Mouse (Mus musculus) cerebellum, adult 9-11 months (tissue): ENCODE data around the gene Auts2.

Experiments used
- DNase-seq: peaks from one replicate; pipeline ENCODE4 v3.0.0; 2022

Auts2 gene

DNA sequence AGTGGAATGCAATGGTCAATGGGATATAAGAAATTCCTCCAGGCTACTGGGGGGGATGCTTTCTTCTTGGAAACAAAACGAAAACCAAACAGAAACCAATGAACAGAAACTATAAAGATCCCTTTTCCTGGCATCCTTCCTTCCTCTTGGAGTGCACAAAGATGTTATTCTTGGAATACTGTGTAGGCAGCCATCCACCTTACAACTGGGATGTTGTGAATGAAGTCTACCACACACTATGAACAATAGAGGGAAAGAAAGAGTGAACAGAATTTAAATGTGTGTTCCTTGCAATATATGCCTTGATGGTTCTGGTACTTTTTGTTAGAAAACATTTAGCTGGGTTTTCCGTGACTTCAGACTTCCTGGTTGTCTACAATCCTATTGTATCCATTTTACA is 236.1 kb downstream of the Auts2 start:
- no peak for DNase-seq

DNA sequence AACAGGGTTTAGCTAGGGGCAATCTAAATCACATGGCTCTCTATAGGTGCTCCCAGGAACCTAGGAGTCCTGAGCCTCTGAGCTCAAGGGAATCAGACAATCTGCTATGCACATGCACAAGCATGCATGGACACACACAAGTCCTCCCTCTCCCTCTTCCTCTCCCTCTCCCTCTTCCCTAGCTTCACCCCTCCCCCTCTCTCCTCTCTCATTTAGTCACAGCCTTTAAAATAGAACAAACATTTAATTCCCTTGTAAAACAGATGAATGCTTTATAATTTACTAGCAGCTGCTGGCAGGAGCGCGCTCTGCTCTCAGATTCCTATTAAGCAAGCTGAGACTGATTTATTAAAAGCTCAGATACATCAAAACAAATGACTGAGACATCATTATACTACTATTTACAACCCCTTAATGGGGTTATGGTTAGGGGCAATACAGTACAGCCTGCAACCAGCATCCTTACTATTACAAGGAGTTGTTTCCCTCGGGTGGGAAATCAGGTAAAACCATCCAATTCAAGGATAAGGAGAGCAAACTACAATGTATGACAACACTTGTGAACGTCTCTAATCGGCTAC is 237.7 kb downstream of the Auts2 start:
- DNase-seq: no peak

DNA sequence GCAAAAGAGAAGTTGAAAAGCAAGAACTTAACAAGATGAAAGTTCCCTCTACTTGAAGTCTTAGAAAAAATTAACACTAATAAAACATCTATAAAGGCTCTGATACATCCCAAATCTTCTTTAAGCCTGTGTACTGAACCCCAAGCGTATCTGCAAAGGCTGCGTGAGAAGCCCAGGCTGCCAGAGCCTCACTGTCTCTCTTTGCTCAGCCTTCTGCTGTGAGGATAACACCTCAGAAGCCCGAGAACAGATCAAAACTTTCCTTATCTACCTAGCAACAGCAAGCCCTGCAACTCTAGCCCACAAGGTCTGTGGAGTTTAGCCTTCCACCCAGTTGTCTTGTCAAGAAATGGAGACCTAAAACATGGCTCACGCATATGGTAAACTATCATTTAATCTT is 240.4 kb downstream of the Auts2 start:
- no peak for DNase-seq

DNA sequence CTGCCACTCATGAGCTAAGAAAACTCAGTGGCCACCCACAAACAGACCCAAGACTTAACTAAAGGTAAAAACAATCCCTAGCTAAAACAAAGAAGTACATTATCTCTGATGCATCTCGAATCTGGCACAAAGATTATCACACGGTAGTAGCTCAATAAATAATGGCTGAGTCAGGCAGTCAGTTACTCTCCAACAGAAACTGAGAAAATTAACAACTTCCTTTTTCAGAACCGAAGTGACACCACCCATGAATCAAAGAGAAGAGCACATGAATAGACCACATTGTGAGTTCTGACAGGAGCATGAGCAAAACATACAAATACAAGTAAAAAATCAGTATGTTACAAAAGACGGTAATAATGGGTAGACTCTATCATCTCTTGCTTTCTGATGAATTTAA is 242.3 kb downstream of the Auts2 start:
- DNase-seq: no peak

DNA sequence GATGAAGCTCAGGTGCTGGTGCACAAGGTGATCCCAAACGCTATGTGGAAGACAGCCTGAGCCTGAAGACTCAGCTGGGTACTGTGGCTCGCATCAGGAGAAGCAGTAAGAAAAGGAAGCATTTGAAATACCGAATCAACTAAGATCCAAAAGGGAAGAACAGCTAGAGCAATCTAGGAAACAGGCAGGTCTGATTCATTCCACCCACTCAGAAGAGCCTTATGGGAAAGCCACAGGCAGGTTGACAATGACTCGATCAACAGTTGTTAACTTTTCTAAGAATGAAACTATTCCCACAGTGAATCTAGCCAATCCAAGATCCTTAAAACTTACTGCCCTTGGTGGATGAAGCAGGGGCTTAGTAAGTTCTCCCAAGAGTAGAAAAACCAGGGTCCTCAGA is 243.4 kb downstream of the Auts2 start:
- DNase-seq: no peak

DNA sequence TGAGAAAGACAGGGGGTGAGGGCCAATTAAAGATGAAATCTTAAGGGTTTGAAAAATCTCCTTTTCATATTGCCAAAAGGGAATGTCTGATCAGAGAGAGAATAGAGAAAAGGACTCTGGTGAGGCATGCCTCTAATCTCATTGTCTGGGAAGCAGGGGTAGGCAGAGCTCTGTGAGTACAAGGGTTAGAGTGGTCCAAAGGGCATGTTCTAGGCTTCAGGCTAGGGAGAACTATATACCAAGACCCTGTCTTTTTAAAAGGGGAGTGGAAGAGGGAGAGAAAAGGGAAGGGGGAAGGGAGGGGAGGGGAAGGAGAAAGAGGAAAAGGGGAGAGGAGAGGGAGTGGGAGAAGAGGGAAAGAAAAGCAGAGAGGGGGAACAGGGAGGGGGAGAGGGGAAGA is 244.1 kb downstream of the Auts2 start:
- no peak for DNase-seq

DNA sequence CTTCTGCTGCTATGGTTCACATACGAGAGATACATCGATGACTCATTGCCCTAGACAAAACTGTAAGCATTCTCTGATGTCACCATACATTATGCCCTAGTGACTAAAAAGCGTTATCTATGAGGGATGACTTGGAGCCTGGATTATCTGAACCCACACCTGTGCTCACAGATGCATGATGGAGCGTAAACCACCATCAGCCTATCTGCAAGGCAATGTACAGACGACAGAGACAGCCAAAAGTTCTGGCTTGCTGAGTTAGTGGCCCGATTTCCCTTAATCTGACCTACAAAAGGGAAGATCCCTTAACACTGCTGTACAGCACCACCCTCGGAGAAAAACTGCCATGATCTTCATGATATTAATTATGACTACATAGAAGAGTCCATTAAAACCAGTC is 245.8 kb downstream of the Auts2 start:
- no peak for DNase-seq

DNA sequence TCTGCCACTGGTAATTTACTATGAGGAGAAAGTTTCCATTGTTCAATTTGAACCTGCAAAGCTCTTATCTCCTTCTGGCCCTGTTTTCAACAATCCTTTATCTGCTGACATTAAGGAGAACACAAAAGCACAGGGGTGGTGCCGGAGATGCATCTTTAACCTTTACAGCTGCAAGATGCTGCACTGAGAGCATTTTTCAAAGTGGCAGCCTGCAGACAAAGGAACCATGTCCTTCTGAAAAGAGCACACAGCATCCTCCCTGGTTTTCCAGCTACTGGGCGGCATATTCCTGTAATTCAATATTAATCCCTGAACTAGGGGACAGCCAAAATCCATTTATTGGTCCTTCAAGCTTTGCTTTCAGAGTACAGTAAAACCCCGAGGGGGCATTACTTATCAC is 248.7 kb downstream of the Auts2 start:
- DNase-seq: no peak

DNA sequence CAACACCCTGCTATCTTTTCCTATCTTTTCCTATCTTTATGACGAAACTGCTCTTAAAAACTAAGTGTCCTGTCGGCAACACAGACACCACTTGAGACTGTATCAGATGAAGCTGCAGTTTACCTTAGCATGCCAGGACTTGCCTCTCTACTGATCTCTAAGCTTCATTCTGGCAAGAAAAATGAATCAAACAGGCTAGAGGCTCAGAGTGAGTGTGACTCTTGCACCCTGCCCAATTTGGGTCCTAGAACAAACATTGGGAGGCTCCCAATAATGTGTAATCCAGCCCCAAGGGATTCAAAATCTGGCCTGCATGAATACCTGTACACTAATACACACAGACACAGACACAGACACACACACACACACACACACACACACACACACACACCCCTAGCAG is 250.2 kb downstream of the Auts2 start:
- no peak for DNase-seq

DNA sequence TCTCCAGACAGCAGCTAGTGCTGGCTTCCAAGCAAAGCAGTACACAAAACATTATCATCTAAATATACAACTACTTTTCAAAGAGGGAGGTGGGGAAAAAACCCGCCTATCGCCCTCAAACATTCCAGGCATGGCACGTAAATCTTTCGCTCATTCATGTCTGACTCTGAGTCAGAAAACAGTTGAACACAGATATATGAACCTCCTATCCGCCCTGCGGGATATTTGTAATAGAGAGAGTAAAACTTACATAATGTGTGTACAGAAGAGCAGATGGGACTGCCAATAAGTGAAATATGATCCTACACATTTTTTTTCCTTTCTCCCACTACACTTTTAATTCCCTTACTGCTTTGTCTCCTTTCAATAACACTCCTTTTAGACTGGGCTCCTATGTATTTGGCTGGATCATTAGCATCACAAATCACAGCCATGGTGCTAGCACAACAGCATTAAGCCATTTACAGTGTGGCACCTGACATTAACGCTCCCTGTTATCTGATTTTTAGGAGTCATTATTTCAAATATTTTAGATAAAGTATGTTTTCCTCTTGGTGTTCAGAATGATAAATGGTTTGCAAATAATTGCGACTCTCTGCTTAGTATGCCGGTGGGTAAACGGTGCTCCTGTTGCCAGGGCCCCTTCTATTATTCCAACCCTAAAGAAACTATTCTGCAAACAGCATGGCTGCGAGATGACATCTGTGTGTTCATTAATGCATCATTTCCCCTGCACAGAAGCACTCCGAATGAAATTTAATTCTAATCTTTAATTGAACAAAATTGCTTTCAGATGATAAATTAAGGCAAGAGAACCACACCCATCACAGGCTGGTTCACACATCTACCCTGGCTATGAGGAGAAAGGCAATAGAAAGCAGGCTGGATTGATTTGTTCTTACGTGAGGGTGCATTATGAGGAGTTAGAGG is 252.3 kb downstream of the Auts2 start:
- DNase-seq: no peak

DNA sequence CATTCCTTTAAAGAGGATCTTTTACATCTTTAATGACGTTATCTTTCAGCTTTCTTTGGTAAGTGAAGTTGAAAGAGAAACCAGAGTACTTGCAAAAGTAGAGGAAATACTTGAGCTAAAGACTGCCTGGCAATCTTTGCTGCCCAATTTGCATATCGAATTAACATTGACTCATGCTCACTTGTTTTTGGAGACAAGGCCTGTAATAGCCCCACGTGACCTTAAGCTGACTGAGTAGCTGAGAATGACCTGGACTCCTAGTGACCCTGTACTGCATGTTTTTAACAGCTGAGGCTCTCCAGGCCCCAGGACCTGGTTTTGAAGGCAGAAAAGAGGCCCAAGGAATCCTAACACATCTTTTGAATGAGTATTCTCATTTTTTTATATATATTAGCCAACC is 259.4 kb downstream of the Auts2 start:
- DNase-seq: no peak

DNA sequence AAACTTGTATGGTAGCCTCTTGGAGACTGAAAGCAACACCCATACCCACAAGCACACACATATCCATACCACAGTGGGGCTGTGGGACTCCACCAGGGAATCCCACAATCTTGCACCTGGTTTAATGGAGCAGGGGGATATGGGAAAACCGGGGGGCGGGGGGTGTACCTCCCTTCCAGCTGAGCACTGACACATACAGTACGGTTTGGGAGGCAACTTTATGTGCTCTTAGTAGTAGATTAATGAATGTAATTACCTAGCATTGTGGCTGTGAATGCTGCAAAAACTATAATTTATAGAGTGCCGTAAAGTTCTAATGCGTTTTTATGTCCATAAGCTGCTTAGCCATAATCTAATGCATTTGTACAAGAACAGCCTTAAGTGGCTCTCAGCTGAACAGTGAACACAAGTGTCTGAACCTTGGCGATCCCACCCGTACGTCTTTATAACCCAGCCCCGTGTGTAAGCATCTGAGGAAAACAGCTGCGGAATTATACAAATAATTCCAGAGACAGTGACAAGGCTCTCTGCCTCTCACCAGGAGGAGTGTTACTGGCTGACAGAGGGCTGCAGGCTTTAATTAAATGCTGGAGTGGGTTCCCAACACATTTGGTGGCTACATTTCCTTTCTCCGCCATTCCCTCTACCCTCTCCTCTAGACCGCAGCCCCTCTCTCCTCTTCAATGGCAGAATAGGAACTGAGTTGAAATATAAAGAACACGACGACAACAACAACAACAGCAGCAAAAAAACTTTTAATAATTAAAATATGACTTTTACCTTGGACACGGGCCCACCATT is 268.8 kb downstream of the Auts2 start:
- no peak for DNase-seq

DNA sequence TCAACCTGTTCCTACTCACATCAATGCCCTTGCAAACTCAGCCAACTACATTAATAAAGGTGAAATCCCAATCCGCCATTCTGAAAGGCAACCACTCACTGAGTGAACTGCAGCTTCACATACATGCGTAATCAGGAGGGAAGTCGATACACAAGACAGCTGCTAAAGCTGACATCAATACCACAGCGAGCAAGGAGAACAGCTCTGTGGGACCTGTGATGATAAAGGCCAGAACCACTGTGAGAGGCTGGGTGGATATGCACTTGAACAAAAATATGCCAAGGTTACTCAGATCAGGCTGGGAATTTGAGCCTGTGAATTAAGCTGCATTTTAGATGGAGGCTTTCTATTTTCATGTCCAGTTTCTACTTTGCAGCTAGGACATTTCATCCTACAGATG is 271.0 kb downstream of the Auts2 start:
- no peak for DNase-seq

DNA sequence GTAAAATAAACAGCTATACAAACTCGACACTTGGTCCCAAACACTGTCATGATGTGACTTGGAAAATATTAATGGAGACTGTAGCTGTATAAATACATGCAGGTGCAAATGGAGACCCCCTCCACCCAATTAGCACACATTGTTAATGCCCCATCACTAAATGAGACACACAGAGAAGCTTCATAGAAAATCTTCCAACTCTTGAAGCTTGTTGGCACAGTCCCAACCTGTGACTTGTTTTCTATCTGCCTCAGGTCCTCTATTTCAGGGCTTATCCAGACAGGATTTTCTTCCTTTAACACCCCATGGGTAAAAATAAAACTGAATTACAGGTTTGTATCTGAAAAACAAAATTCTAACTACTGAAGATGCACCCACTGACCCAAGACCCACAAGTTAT is 272.2 kb downstream of the Auts2 start:
- no peak for DNase-seq

DNA sequence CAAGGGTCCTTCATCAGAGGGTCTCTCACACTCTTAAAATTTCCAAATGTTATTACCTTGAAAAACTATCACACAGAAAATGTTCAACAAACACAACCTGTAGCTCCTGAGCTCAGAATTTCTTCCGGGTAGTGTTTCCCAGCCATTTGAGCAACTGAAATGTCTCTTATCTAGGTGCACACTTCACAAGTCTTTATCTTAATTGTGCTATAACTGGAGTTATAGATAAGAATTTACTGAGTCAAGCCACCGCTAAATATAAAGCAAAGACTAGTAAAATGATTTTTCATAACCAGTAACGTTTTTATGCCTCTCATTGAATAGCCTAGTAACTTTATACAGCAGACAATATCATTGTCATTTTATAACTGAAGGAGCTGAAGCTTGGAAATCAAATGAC is 273.1 kb downstream of the Auts2 start:
- DNase-seq: no peak

DNA sequence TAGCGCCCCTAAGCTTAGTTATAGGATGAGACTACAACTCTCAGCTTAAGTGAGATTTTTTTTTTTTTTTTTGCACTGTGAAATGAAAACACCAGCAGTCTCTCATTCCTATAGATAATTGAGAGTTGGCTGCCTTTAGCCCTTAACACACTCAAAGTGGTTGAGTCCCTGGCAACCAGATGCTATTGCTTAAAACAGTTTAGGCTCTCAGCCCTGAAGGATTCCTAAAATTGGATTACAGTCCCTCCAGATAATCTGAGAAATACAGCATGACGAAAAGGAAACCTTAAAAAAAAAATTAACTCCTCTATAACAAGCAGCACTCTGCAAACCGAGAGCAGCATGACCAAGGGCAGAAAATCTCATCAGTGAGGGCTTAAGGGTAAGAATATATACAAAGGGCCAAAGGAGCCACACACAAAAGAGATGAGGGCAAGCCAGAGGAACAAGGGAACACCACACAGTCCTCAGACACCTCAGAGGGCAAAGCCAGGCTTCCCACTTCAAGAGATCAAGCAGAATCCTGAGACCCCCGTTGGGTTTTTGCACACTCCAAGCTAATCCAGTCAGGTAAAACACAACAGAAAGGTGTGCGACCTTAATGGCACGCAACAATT is 274.7 kb downstream of the Auts2 start:
- DNase-seq: no peak

DNA sequence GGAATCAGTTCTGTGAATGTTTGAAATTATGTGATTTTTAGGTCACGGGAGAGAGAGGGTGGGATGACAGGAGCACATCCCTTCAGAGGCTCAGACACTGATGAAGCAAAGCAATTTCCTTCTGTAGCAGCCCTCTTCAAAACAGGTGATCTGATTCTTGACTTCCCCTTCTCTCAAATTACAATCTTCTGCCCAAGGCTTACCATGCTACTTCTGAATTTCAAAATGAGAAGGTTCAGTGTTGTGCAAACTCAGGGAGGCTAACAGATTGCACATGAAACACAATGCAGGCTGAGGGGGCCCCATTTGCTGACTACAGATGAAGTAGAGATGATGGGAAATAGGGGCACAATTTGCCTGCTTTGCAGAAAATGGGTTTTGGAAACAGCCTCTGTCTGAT is 278.1 kb downstream of the Auts2 start:
- DNase-seq: no peak

DNA sequence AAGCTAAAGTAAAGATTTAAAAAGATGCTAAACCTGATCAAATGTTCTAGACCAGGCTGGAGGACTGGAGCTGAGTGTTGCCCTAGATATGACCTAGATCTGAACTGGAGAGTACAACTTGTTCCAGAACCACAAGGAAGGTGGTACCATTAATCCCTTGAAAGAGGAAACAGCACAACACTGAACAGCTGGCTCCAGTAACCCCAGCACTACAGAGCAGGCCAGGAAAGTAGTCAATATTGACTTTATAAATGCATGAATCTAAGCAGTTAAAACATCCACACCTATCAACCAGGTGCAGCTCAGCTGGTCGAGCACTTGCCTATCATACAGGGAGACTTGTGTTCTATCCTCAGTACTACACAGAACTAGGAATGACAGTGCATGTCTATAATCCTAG is 281.4 kb downstream of the Auts2 start:
- DNase-seq: no peak

DNA sequence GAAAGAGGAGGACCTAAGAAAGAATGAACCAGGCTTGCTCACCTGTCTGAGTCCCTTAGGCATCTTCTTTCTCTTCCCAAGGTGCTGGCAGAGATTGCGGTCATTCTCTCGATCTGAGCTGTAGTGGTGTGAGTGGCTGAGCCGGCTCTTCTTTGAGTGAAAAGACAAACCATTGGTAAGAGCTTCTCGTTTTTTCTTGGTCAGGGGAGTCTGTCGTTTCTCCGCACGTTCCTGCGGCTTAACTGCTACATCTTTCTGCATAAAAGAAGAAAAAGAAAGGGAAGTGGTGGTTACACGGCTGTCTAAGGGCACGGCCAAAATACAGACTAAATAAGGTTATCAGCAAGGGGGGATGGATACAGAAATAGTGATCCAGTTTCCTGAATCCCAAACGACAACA is 284.3 kb downstream of the Auts2 start:
- no peak for DNase-seq

DNA sequence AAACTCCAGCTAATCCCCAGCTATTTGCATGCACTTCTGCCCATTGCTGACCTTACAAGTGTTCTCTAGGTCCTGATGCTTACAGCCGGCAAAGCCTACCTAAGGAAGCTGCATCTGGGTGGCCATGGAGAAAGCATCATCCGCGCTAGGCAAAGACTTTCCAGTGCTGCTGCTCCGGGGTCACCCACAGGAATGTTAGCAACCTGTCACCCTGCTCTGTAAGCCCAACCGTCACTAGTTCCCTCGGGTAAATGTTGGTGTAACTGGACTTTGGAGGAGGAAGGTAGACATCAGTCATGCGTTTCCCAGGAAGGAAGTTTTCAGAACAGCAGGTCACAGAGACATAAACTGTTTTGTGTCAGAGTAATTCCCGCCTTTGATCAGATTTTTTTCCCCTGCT is 287.6 kb downstream of the Auts2 start:
- no peak for DNase-seq

DNA sequence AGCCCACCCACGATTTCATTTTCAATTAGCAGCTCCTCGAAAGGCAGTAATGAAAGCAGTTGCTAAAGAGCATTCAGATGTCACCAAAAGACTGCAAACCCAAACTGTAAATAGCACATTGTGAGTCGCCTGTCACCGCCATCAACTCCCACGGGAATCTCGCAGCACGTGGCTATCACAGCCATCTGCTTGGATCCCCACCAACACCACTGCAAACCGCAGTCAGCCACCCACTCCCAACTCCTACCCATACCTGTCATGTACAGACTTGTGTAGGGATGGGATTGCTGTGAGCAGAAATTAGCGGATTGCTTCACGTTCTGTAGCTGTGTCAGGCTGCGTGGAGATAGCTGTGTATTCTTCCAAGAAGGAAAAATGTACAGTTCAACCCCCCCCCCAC is 293.6 kb downstream of the Auts2 start:
- no peak for DNase-seq

DNA sequence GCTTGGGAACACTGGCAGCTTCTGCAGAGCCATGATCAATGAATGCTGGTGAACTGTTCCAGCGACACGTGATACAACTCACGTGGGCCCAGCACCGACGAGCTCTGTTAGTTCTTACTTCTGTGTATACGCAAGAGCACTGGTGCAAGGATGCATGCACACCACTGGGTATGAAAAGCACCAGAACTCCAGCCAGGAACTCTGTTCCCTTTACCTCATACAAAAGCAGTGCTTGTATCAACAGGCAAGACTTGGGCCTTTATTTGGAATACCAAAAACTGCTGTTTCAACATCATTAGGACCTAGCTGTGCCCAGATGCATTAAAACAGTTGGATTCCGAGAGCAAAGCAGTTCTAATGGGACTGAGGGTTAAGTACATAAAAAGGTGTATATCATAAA is 295.1 kb downstream of the Auts2 start:
- DNase-seq: no peak

DNA sequence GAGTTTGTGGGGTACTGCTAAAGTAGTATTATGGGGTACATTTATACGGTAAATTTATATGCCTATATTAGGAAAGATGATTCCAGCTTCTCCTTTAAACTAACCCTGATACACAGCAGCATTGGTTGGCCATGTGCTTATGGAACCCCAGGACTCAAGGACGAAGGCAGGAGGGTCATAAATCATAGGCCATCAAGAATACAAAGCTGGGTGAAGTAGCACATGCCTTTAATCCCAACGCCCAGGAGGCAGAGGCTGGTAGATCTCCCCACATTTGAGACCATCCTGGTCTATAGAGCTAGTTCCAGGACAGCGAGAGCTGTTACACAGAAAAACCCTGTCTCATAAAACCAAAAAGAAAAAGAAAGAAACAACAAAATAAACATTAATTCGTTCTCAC is 307.7 kb downstream of the Auts2 start:
- DNase-seq: no peak

DNA sequence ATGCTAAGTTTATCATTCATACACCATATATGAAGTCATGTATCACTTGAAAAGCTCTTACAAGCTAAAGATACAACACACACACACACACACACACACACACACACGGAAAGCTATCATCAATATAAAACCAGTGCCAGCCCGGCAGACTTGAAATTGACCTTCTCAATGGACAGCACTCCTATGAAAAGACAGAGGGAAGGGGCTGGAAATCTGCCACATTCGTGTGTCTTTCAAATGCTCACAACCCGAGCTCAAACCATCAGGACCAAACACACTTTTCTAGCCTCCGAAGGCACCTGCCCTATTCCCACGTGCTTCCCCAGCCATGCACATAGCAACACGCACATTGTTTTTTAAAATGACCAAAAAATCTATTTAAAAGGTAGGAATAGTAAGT is 308.7 kb downstream of the Auts2 start:
- DNase-seq: no peak
